Mouse (Mus musculus) spleen, embryonic (tissue): ENCODE data around the gene Med23.

Source experiments
- CTCF ChIA-PET: fragments of 350-600 bp; sonication (Branson Sonifier 250); formaldehyde crosslinking; loops from one replicate; lab custom pipeline; 2022; lab: Charles Lee

Gene Med23

GRCm38 (mm10) chr10:24869760-24870290 is at the start of gene Med23:
Gene Med23, plus strand, starts transcription at chr10:24869986.
- CTCF ChIA-PET, result interaction anchor here (0.6 kb wide), 1 partner anchor 1929 kb away, joined by 5 read pairs; no protein-coding TSS in a partner anchor

- CTCF ChIA-PET, result no interaction called here
These were observed 47.7 kb upstream of the Med23 start for GRCm38 (mm10) chr10:24821990-24822676.

GRCm38 (mm10) chr10:24822842-24823241 is 46.9 kb upstream of the Med23 start:
- CTCF ChIA-PET, result no interaction called here

- CTCF ChIA-PET, result no interaction called here
These were observed 46.5 kb upstream of the Med23 start for GRCm38 (mm10) chr10:24823265-24823664.

- CTCF ChIA-PET, result no interaction called here
These were observed 45.9 kb upstream of the Med23 start for GRCm38 (mm10) chr10:24823697-24824535.

GRCm38 (mm10) chr10:24824621-24825020 is 45.2 kb upstream of the Med23 start:
- CTCF ChIA-PET, result interaction anchor here (0.6 kb wide), 1 partner anchor 35 kb away, joined by 3 read pairs; no protein-coding TSS in a partner anchor

- CTCF ChIA-PET, result no interaction called here
These were observed 44.2 kb upstream of the Med23 start for GRCm38 (mm10) chr10:24825456-24826081.

- CTCF ChIA-PET, result interaction anchor here (0.6 kb wide), 1 partner anchor 12 kb away, joined by 8 read pairs; no protein-coding TSS in a partner anchor
These were observed 43.7 kb upstream of the Med23 start for GRCm38 (mm10) chr10:24826130-24826529.

GRCm38 (mm10) chr10:24828136-24828535 is 41.6 kb upstream of the Med23 start:
- CTCF ChIA-PET, result no interaction called here

- CTCF ChIA-PET, result no interaction called here
These were observed 39.3 kb upstream of the Med23 start for GRCm38 (mm10) chr10:24830448-24830847.

- CTCF ChIA-PET, result no interaction called here
These were observed 38.2 kb upstream of the Med23 start for GRCm38 (mm10) chr10:24831377-24832095.

- CTCF ChIA-PET, result no interaction called here
These were observed 37.5 kb upstream of the Med23 start for GRCm38 (mm10) chr10:24832306-24832705.

- CTCF ChIA-PET, result no interaction called here
These were observed 35.0 kb upstream of the Med23 start for GRCm38 (mm10) chr10:24834634-24835371.

GRCm38 (mm10) chr10:24835702-24836342 is 34.0 kb upstream of the Med23 start:
- CTCF ChIA-PET, result no interaction called here

- CTCF ChIA-PET, result no interaction called here
These were observed 33.3 kb upstream of the Med23 start for GRCm38 (mm10) chr10:24836366-24837038.

GRCm38 (mm10) chr10:24840795-24841194 is 29.0 kb upstream of the Med23 start:
- CTCF ChIA-PET, result interaction anchor here (1.0 kb wide), 1 partner anchor 31 kb away, joined by 3 read pairs; no protein-coding TSS in a partner anchor

- CTCF ChIA-PET, result no interaction called here
These were observed 27.8 kb upstream of the Med23 start for GRCm38 (mm10) chr10:24841998-24842397.

GRCm38 (mm10) chr10:24842676-24843075 is 27.1 kb upstream of the Med23 start, which contains the start of gene Enpp3:
Gene Enpp3, minus strand, starts transcription at chr10:24842823.
- CTCF ChIA-PET, result no interaction called here

GRCm38 (mm10) chr10:24863146-24863545 is 6.6 kb upstream of the Med23 start:
- CTCF ChIA-PET, result interaction anchor here (0.6 kb wide), 1 partner anchor 9 kb away, joined by 4 read pairs; no protein-coding TSS in a partner anchor
